Mouse (Mus musculus): ENCODE measurements at regions not wholly inside any gene's neighbourhood (a gene's known extent, or its start where the extent isn't known, plus 50 kb on each side); places are given as distances from the start of the nearest gene placed in this dataset.

GRCm38 (mm10) chr12:110387567-110387966 lies 59.4 kb upstream of the Ppp2r5c start:
- no peak for DNase-seq

GRCm38 (mm10) chr12:110389439-110389838 lies 57.5 kb upstream of the Ppp2r5c start:
- DNase-seq: no peak

GRCm38 (mm10) chr12:110391464-110391863 lies 55.5 kb upstream of the Ppp2r5c start:
- no peak for DNase-seq

DNA sequence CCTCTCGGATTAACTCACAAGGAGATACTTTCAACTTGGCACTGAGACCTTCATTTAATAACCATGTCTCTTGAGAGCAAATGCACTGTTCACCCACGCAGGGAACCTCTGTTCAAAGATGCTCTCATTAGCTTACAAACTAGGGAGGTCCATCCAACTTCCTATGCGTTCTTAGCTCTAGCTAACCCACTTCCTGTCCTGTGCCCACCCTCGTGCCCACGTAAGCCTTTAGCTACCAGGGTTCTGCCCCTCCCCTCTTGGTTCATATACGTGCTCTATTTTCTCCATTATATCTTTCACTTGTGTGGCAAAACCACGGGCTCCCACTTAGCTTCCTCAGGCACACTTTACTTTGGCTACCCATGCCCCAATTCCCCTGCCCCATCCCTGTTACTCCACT lies 53.4 kb upstream of the Ppp2r5c start:
- no peak for DNase-seq
